In genomic region chr7:126809723-126810369, GRCm38 (mm10) we compare ENCODE assay signal across 9 mouse cellular contexts. TPM values are rescaled to one million over a fixed set of nuclear protein-coding genes. Genes with fewer than 3 reads are reported as not detected.
DNase-seq lines count a peak whose midpoint lies in the region; ATAC-seq lines count a peak whose summit lies in the region.
"Had no signal": no experiment of that assay in that cellular context is flagged by ENCODE, and none has a peak within 500 bp of the region (broad histone marks: within the 10 kb centered on the region; RNA-seq: fewer than 3 reads in every experiment).

No protein-coding gene starts in this region.

- no peak overlapping the region for H3K27ac ChIP-seq in kidney, embryonic 16.5 days (ENCODE audit: low read length)
- peak overlapping the region; percentile 81; the same call in 1 of the 2 replicates for H3K27ac ChIP-seq in embryonic facial prominence, embryonic 15.5 days (replicated peaks)
- H3K27ac ChIP-seq in intestine, embryonic 15.5 days, result no peak overlapping the region
- no peak overlapping the region for H3K27ac ChIP-seq in midbrain, embryonic 14.5 days (replicated peaks; ENCODE audit: low read depth, low read length)

- H3K27me3 ChIP-seq in kidney, embryonic 16.5 days (ENCODE audit: insufficient read depth, low read length), result no peaks in the 10 kb centered on the region
- no peaks in the 10 kb centered on the region for H3K27me3 ChIP-seq in embryonic facial prominence, embryonic 15.5 days
- H3K27me3 ChIP-seq in intestine, embryonic 15.5 days (replicated peaks), result no peaks in the 10 kb centered on the region
- no peaks in the 10 kb centered on the region for H3K27me3 ChIP-seq in midbrain, embryonic 14.5 days (ENCODE audit: control insufficient read depth, insufficient read depth, low read length)

- H3K9me3 ChIP-seq in kidney, embryonic 16.5 days (ENCODE audit: low read length), result no peaks in the 10 kb centered on the region
- H3K9me3 ChIP-seq in embryonic facial prominence, embryonic 15.5 days (replicated peaks), result no peaks in the 10 kb centered on the region
- H3K9me3 ChIP-seq in intestine, embryonic 15.5 days, result no peaks in the 10 kb centered on the region
- H3K9me3 ChIP-seq in midbrain, embryonic 14.5 days (ENCODE audit: control insufficient read depth, low read length), result no peaks in the 10 kb centered on the region

- WGBS in kidney, embryonic 16.5 days, result 48% methylated on average over 5 of the region's 5 CpGs
- 53% methylated on average over 5 of the region's 5 CpGs for WGBS in embryonic facial prominence, embryonic 15.5 days
- WGBS in intestine, embryonic 15.5 days, result 52% methylated on average over 5 of the region's 5 CpGs
- 75% methylated on average over 5 of the region's 5 CpGs for WGBS in midbrain, embryonic 14.5 days

- peaks cover 21% of the 10 kb centered on the region for H3K4me1 ChIP-seq in kidney, embryonic 16.5 days (ENCODE audit: insufficient read depth, low read length)
- H3K4me1 ChIP-seq in embryonic facial prominence, embryonic 15.5 days, result peaks cover 22% of the 10 kb centered on the region
- H3K4me1 ChIP-seq in intestine, embryonic 15.5 days (replicated peaks), result peaks cover 15% of the 10 kb centered on the region
- H3K4me1 ChIP-seq in midbrain, embryonic 14.5 days (ENCODE audit: control insufficient read depth, insufficient read depth, low read length), result peaks cover 13% of the 10 kb centered on the region

- peak overlapping the region; percentile 78 for H3K9ac ChIP-seq in kidney, embryonic 16.5 days (replicated peaks; ENCODE audit: low read length)
- H3K9ac ChIP-seq in embryonic facial prominence, embryonic 15.5 days, result no peak overlapping the region
- H3K9ac ChIP-seq in intestine, embryonic 15.5 days, result no peak overlapping the region
- H3K9ac ChIP-seq in midbrain, embryonic 14.5 days (replicated peaks; ENCODE audit: low read length), result no peak overlapping the region

- no peaks in the 10 kb centered on the region for H3K36me3 ChIP-seq in kidney, embryonic 16.5 days (ENCODE audit: insufficient read depth, low read length)
- no peaks in the 10 kb centered on the region for H3K36me3 ChIP-seq in embryonic facial prominence, embryonic 15.5 days
- no peaks in the 10 kb centered on the region for H3K36me3 ChIP-seq in intestine, embryonic 15.5 days
- no peaks in the 10 kb centered on the region for H3K36me3 ChIP-seq in midbrain, embryonic 14.5 days (ENCODE audit: control insufficient read depth, insufficient read depth, low read length)

- H3K4me2 ChIP-seq in kidney, embryonic 16.5 days (replicated peaks; ENCODE audit: low read depth, low read length), result peak overlapping the region; percentile 86; the same call in 1 of the 2 replicates
- peak overlapping the region; percentile 80 for H3K4me2 ChIP-seq in embryonic facial prominence, embryonic 15.5 days (replicated peaks)
- H3K4me2 ChIP-seq in intestine, embryonic 15.5 days (replicated peaks), result peak overlapping the region; percentile 85
- H3K4me2 ChIP-seq in midbrain, embryonic 14.5 days (ENCODE audit: low read length), result peak overlapping the region; percentile 89; the same call in 1 of the 2 replicates

- ATAC-seq in kidney, embryonic 16.5 days (ENCODE audit: low FRiP score, low TSS enrichment), result no peak
- no peak for ATAC-seq in embryonic facial prominence, embryonic 15.5 days (ENCODE audit: insufficient number of reproducible peaks, low FRiP score, low TSS enrichment, low read depth)
- ATAC-seq in intestine, embryonic 15.5 days, result no peak
- no peak for ATAC-seq in midbrain, embryonic 14.5 days (ENCODE audit: low FRiP score, low TSS enrichment)

- H3K4me3 ChIP-seq in kidney, embryonic 16.5 days (ENCODE audit: low read length), result no peak overlapping the region; the same call in 1 of the 2 replicates
- peak overlapping the region; percentile 77 for H3K4me3 ChIP-seq in embryonic facial prominence, embryonic 15.5 days (replicated peaks)
- no peak overlapping the region for H3K4me3 ChIP-seq in intestine, embryonic 15.5 days (replicated peaks)
- H3K4me3 ChIP-seq in midbrain, embryonic 14.5 days (replicated peaks; ENCODE audit: low read depth, low read length), result no peak overlapping the region; the same call in 1 of the 2 replicates

- no peak for DNase-seq in kidney, postnatal 10 days
- DNase-seq in midbrain, embryonic 14.5 days, result no peak
- no peak for DNase-seq in ovary, postnatal 14 days (ENCODE audit: low spot score)
- no peak for DNase-seq in layer of hippocampus, postnatal 14 days (ENCODE audit: low spot score in 2 of 2)
- no peak for DNase-seq in gastrocnemius, postnatal 4 days (ENCODE audit: low spot score in 2 of 2)

RNA-seq across cellular contexts. Expression of gene Fam57b, which starts 12.4 kb away (rescaled TPM):
- 0.19 and 0.52 TPM in 2 replicates for polyA plus RNA-seq in kidney, embryonic 16.5 days (2015; fragmentation: Nextera tagmentation; extraction: Ambion mirVana)
- polyA plus RNA-seq in embryonic facial prominence, embryonic 15.5 days (2015; fragmentation: Nextera tagmentation; extraction: Ambion mirVana), result 0.53 and 0.71 TPM in 2 replicates
- 1.2 and 1.5 TPM in 2 replicates for polyA plus RNA-seq in intestine, embryonic 15.5 days (2015; fragmentation: Nextera tagmentation; extraction: Ambion mirVana)
- polyA plus RNA-seq in midbrain, embryonic 14.5 days (2014; fragmentation: Nextera tagmentation; extraction: Ambion mirVana), result 51.6 and 72.4 TPM in 2 replicates
- 100 to 1,000 TPM; 109 to 112 TPM for total RNA-seq in layer of hippocampus, postnatal 14 days (2021)
- total RNA-seq in gastrocnemius, postnatal 4 days (2021), result 10 to 100 TPM in 1 of 2 experiments, 1 to 10 TPM in 1; 8.4 to 11.2 TPM

RNA-seq across cellular contexts. Expression of gene Ppp4c, which starts 17.6 kb away (rescaled TPM):
- 267 and 271 TPM in 2 replicates for polyA plus RNA-seq in kidney, embryonic 16.5 days (2015; fragmentation: Nextera tagmentation; extraction: Ambion mirVana)
- 232 and 234 TPM in 2 replicates for polyA plus RNA-seq in embryonic facial prominence, embryonic 15.5 days (2015; fragmentation: Nextera tagmentation; extraction: Ambion mirVana)
- 248 and 256 TPM in 2 replicates for polyA plus RNA-seq in intestine, embryonic 15.5 days (2015; fragmentation: Nextera tagmentation; extraction: Ambion mirVana)
- 210 and 212 TPM in 2 replicates for polyA plus RNA-seq in midbrain, embryonic 14.5 days (2014; fragmentation: Nextera tagmentation; extraction: Ambion mirVana)
- total RNA-seq in layer of hippocampus, postnatal 14 days (2021), result 10 to 100 TPM; 49.0 to 51.8 TPM
- total RNA-seq in gastrocnemius, postnatal 4 days (2021), result 10 to 100 TPM; 74.6 to 74.7 TPM

RNA-seq across cellular contexts. Expression of gene 4930451I11Rik, which starts 21.6 kb away (rescaled TPM):
- not detected in 2 replicates for polyA plus RNA-seq in kidney, embryonic 16.5 days (2015; fragmentation: Nextera tagmentation; extraction: Ambion mirVana)
- not detected in 2 replicates for polyA plus RNA-seq in embryonic facial prominence, embryonic 15.5 days (2015; fragmentation: Nextera tagmentation; extraction: Ambion mirVana)
- polyA plus RNA-seq in intestine, embryonic 15.5 days (2015; fragmentation: Nextera tagmentation; extraction: Ambion mirVana), result not detected in 2 replicates
- polyA plus RNA-seq in midbrain, embryonic 14.5 days (2014; fragmentation: Nextera tagmentation; extraction: Ambion mirVana), result not detected in 2 replicates
- total RNA-seq in layer of hippocampus, postnatal 14 days (2021), result not detected
- total RNA-seq in gastrocnemius, postnatal 4 days (2021), result not detected
- total RNA-seq: layer of hippocampus, adult 18-20 months had no signal

RNA-seq across cellular contexts. Expression of gene Tbx6, which starts 28.6 kb away (rescaled TPM):
- 0.29 and 0.78 TPM in 2 replicates for polyA plus RNA-seq in kidney, embryonic 16.5 days (2015; fragmentation: Nextera tagmentation; extraction: Ambion mirVana)
- polyA plus RNA-seq in embryonic facial prominence, embryonic 15.5 days (2015; fragmentation: Nextera tagmentation; extraction: Ambion mirVana), result 0.71 and 0.81 TPM in 2 replicates
- 0.34 and 0.43 TPM in 2 replicates for polyA plus RNA-seq in intestine, embryonic 15.5 days (2015; fragmentation: Nextera tagmentation; extraction: Ambion mirVana)
- polyA plus RNA-seq in midbrain, embryonic 14.5 days (2014; fragmentation: Nextera tagmentation; extraction: Ambion mirVana), result 0.22 and 0.24 TPM in 2 replicates
- total RNA-seq in layer of hippocampus, postnatal 14 days (2021), result under 1 TPM; 0.53 to 0.57 TPM
- 1 to 10 TPM in 1 of 2 experiments, under 1 TPM in 1; 0.44 to 1.1 TPM for total RNA-seq in gastrocnemius, postnatal 4 days (2021)

RNA-seq across cellular contexts. Expression of gene Ypel3, which starts 33.1 kb away (rescaled TPM):
- 95.8 and 101 TPM in 2 replicates for polyA plus RNA-seq in kidney, embryonic 16.5 days (2015; fragmentation: Nextera tagmentation; extraction: Ambion mirVana)
- 145 and 148 TPM in 2 replicates for polyA plus RNA-seq in embryonic facial prominence, embryonic 15.5 days (2015; fragmentation: Nextera tagmentation; extraction: Ambion mirVana)
- 66.9 and 71.2 TPM in 2 replicates for polyA plus RNA-seq in intestine, embryonic 15.5 days (2015; fragmentation: Nextera tagmentation; extraction: Ambion mirVana)
- 218 and 255 TPM in 2 replicates for polyA plus RNA-seq in midbrain, embryonic 14.5 days (2014; fragmentation: Nextera tagmentation; extraction: Ambion mirVana)
- 100 to 1,000 TPM; 195 to 196 TPM for total RNA-seq in layer of hippocampus, postnatal 14 days (2021)
- total RNA-seq in gastrocnemius, postnatal 4 days (2021), result 10 to 100 TPM; 61.7 to 82.5 TPM

Comparison
In these comparisons a context has a peak if more than half of its experiments do, and no peak if none do; other contexts are left out.
1. RNA of gene Fam57b, which starts 12.4 kb away (polyA plus RNA-seq): 51.6 to 72.4 TPM in midbrain, embryonic 14.5 days; 1.2 to 1.5 TPM in intestine, embryonic 15.5 days, 0.53 to 0.71 TPM in embryonic facial prominence, embryonic 15.5 days and 0.19 to 0.52 TPM in kidney, embryonic 16.5 days; every median in the first group is over 10 times any median in the second.
2. Peak in every context shown above with its lines, with median percentiles within 50 percentile points of each other: H3K4me2 ChIP-seq.